Mouse (Mus musculus) hindbrain, embryonic 10.5 days (tissue): ENCODE measurements around the gene Tulp4. TPM values are rescaled to one million over a fixed set of nuclear protein-coding genes. Genes with fewer than 3 reads are reported as not detected.

Experiments
- DNase-seq: peaks from one replicate; pipeline ENCODE4 v3.0.0-alpha.2; 2017; ENCODE audit warnings: low spot score
- H3K27ac ChIP-seq: fragments of 300-500 bp; sonication (generic); 2 replicates; pipeline ENCODE4 v1.5.1; 2016; ENCODE audit warnings: mild to moderate bottlenecking, moderate library complexity
- H3K27me3 ChIP-seq: fragments of 300-500 bp; sonication (generic); 2 replicates; pipeline ENCODE4 v1.6.1; 2016; ENCODE audit warnings: mild to moderate bottlenecking; ENCODE audit not compliant: poor library complexity, insufficient read depth, severe bottlenecking
- H3K36me3 ChIP-seq: fragments of 300-500 bp; sonication (generic); 2 replicates; pipeline ENCODE4 v1.6.1; 2016; ENCODE audit warnings: mild to moderate bottlenecking, moderate library complexity
- H3K4me1 ChIP-seq: fragments of 300-500 bp; sonication (generic); replicated peaks from 2 replicates; pipeline ENCODE4 v1.6.1; 2016; ENCODE audit warnings: mild to moderate bottlenecking
- H3K4me3 ChIP-seq: fragments of 300-500 bp; sonication (generic); 2 replicates; pipeline ENCODE4 v1.5.1; 2016; ENCODE audit warnings: mild to moderate bottlenecking, moderate library complexity
- H3K9me3 ChIP-seq: fragments of 300-500 bp; sonication (generic); 2 replicates; pipeline ENCODE4 v1.6.1; 2016; ENCODE audit warnings: mild to moderate bottlenecking, moderate library complexity
- WGBS: fragments of 180-500 bp; shearing (Covaris S2); methylation state at CpG from one replicate; pipeline ENCODE4 v1.1.7; 2016; 5-methylcytosine and 5-hydroxymethylcytosine counted together
- polyA plus RNA-seq: library from polyadenylated mRNA; unstranded; fragments of >200 nt; fragmentation: Nextera tagmentation; extraction: Ambion mirVana; gene quantifications from 2 replicates; pipeline ENCODE4 v1.2.1, GENCODE M21; 2016

Tulp4 gene
- polyA plus RNA-seq, 1 experiment from 2014 or later = 134 TPM

- WGBS = 93% methylated on average over 3 of the region's 3 CpGs
- H3K4me1 ChIP-seq = no peaks in the 10 kb centered on the region
- DNase-seq = no peak
These were observed 24.8 kb downstream of the Tulp4 start for GRCm38 (mm10) chr17:6131083-6131482.

GRCm38 (mm10) chr17:6140875-6141274, 34.6 kb downstream of the Tulp4 start:
- Histone ChIP-seq H3K4me3 (no peak overlapping the region), H3K9me3 (no peaks in the 10 kb centered on the region), H3K27ac (no peak overlapping the region), H3K36me3 (peaks cover 57% of the 10 kb centered on the region), H3K27me3 (no peaks in the 10 kb centered on the region), H3K4me1 (peaks cover 6% of the 10 kb centered on the region; the same call in 1 of the 2 replicates)
- DNase-seq = no peak
- 94% methylated on average over 3 of the region's 3 CpGs for WGBS

More at GRCm38 (mm10) chr17:6131083-6131482, 24.8 kb downstream of the Tulp4 start:
- Histone ChIP-seq H3K4me3 (no peak overlapping the region), H3K27me3 (no peaks in the 10 kb centered on the region), H3K9me3 (no peaks in the 10 kb centered on the region), H3K27ac (no peak overlapping the region), H3K36me3 (peaks cover 24% of the 10 kb centered on the region)

- Histone ChIP-seq H3K4me1 (peaks cover 6% of the 10 kb centered on the region; the same call in 1 of the 2 replicates), H3K27me3 (no peaks in the 10 kb centered on the region), H3K36me3 (peaks cover 57% of the 10 kb centered on the region), H3K27ac (no peak overlapping the region), H3K4me3 (no peak overlapping the region), H3K9me3 (no peaks in the 10 kb centered on the region)
- no peak for DNase-seq
- 95% methylated on average over 2 of the region's 2 CpGs for WGBS
These were observed 35.1 kb downstream of the Tulp4 start for GRCm38 (mm10) chr17:6141344-6141743.

- Histone ChIP-seq H3K27me3 (no peaks in the 10 kb centered on the region), H3K9me3 (no peaks in the 10 kb centered on the region), H3K4me1 (peaks cover 6% of the 10 kb centered on the region; the same call in 1 of the 2 replicates), H3K27ac (no peak overlapping the region), H3K36me3 (peaks cover 34% of the 10 kb centered on the region), H3K4me3 (no peak overlapping the region)
- WGBS = 88% methylated on average over 2 of the region's 2 CpGs
- DNase-seq = no peak
These were observed 39.0 kb downstream of the Tulp4 start for GRCm38 (mm10) chr17:6145244-6145643.

GRCm38 (mm10) chr17:6152941-6153340, 46.7 kb downstream of the Tulp4 start:
- H3K27ac ChIP-seq = no peak overlapping the region
- no peaks in the 10 kb centered on the region for H3K4me1 ChIP-seq
- WGBS = 95% methylated on average over 4 of the region's 4 CpGs
- H3K27me3 ChIP-seq = no peaks in the 10 kb centered on the region
- H3K4me3 ChIP-seq = no peak overlapping the region
- H3K36me3 ChIP-seq = peaks cover 33% of the 10 kb centered on the region
- no peaks in the 10 kb centered on the region for H3K9me3 ChIP-seq
- no peak for DNase-seq

GRCm38 (mm10) chr17:6153581-6153980, 47.3 kb downstream of the Tulp4 start:
- no peak overlapping the region for H3K4me3 ChIP-seq
- H3K9me3 ChIP-seq = no peaks in the 10 kb centered on the region
- H3K4me1 ChIP-seq = no peaks in the 10 kb centered on the region
- no peaks in the 10 kb centered on the region for H3K27me3 ChIP-seq
- DNase-seq = no peak
- peaks cover 33% of the 10 kb centered on the region for H3K36me3 ChIP-seq
- H3K27ac ChIP-seq = no peak overlapping the region
- 91% methylated on average over 4 of the region's 4 CpGs for WGBS

GRCm38 (mm10) chr17:6154366-6154765, 48.1 kb downstream of the Tulp4 start:
- WGBS = 79% methylated on average over 4 of the region's 4 CpGs

GRCm38 (mm10) chr17:6160495-6160894, 54.3 kb downstream of the Tulp4 start:
- H3K4me1 ChIP-seq = no peaks in the 10 kb centered on the region
- peaks cover 6% of the 10 kb centered on the region; the same call in 1 of the 2 replicates for H3K36me3 ChIP-seq
- H3K4me3 ChIP-seq = no peak overlapping the region
- 93% methylated on average over 6 of the region's 6 CpGs for WGBS
- no peaks in the 10 kb centered on the region for H3K9me3 ChIP-seq
- H3K27ac ChIP-seq = no peak overlapping the region
- no peaks in the 10 kb centered on the region for H3K27me3 ChIP-seq
- no peak for DNase-seq

More at GRCm38 (mm10) chr17:6154366-6154765, 48.1 kb downstream of the Tulp4 start:
- H3K4me3 ChIP-seq = no peak overlapping the region
- H3K36me3 ChIP-seq = peaks cover 33% of the 10 kb centered on the region
- H3K27ac ChIP-seq = no peak overlapping the region
- DNase-seq = no peak
- H3K4me1 ChIP-seq = no peaks in the 10 kb centered on the region
- H3K9me3 ChIP-seq = no peaks in the 10 kb centered on the region
- no peaks in the 10 kb centered on the region for H3K27me3 ChIP-seq

- Histone ChIP-seq H3K27me3 (no peaks in the 10 kb centered on the region), H3K9me3 (no peaks in the 10 kb centered on the region), H3K4me3 (no peak overlapping the region), H3K36me3 (peaks cover 6% of the 10 kb centered on the region; the same call in 1 of the 2 replicates), H3K4me1 (no peaks in the 10 kb centered on the region), H3K27ac (no peak overlapping the region)
- WGBS = 81% methylated on average over 9 of the region's 9 CpGs
- no peak for DNase-seq
These were observed 55.7 kb downstream of the Tulp4 start for GRCm38 (mm10) chr17:6161916-6162315.

- Histone ChIP-seq H3K27me3 (no peaks in the 10 kb centered on the region), H3K4me1 (no peaks in the 10 kb centered on the region), H3K36me3 (no peaks in the 10 kb centered on the region), H3K4me3 (no peak overlapping the region), H3K27ac (no peak overlapping the region), H3K9me3 (no peaks in the 10 kb centered on the region)
- WGBS = 88% methylated on average over 1 of the region's 1 CpGs
- DNase-seq = no peak
These were observed 56.5 kb downstream of the Tulp4 start for GRCm38 (mm10) chr17:6162761-6163160.

- Histone ChIP-seq H3K27me3 (no peaks in the 10 kb centered on the region), H3K27ac (no peak overlapping the region), H3K36me3 (no peaks in the 10 kb centered on the region), H3K9me3 (no peaks in the 10 kb centered on the region), H3K4me1 (no peaks in the 10 kb centered on the region), H3K4me3 (no peak overlapping the region)
- WGBS = 71% methylated on average over 4 of the region's 4 CpGs
- DNase-seq = no peak
These were observed 58.7 kb downstream of the Tulp4 start for GRCm38 (mm10) chr17:6164911-6165310.

GRCm38 (mm10) chr17:6172440-6172839, 66.2 kb downstream of the Tulp4 start:
- Histone ChIP-seq H3K27ac (no peak overlapping the region), H3K9me3 (peaks cover 6% of the 10 kb centered on the region), H3K36me3 (peaks cover 29% of the 10 kb centered on the region), H3K4me1 (peaks cover 6% of the 10 kb centered on the region; the same call in 1 of the 2 replicates), H3K4me3 (no peak overlapping the region), H3K27me3 (no peaks in the 10 kb centered on the region)
- no peak for DNase-seq
- 86% methylated on average over 7 of the region's 7 CpGs for WGBS

GRCm38 (mm10) chr17:6172926-6173690, 66.9 kb downstream of the Tulp4 start:
- DNase-seq = no peak
- H3K9me3 ChIP-seq = peaks cover 6% of the 10 kb centered on the region
- 82% methylated on average over 5 of the region's 5 CpGs for WGBS

More at GRCm38 (mm10) chr17:6172926-6173690, 66.9 kb downstream of the Tulp4 start:
- Histone ChIP-seq H3K36me3 (peaks cover 35% of the 10 kb centered on the region), H3K4me1 (peaks cover 6% of the 10 kb centered on the region; the same call in 1 of the 2 replicates), H3K4me3 (no peak overlapping the region), H3K27me3 (no peaks in the 10 kb centered on the region), H3K27ac (no peak overlapping the region)
